Mouse (Mus musculus) liver, adult (tissue): Measurements from ENCODE around the gene Foxf2.

ENCODE experiments used
- GATA4 ChIP-seq: IDR thresholded peaks from 2 replicates; pipeline ENCODE4 v1.6.1; 2014; ENCODE audit warnings: mild to moderate bottlenecking, low read length; ENCODE audit not compliant: insufficient replicate concordance

Foxf2 gene

GRCm38 (mm10) chr13:31625333-31626101 lies at the start of gene Foxf2:
Foxf2 (plus strand) TSS chr13:31625816.
- no peak for TF ChIP-seq GATA4

GRCm38 (mm10) chr13:31576696-31577095 lies 48.9 kb upstream of the Foxf2 start:
- TF ChIP-seq GATA4, result no peak

- no peak for TF ChIP-seq GATA4
Measured at GRCm38 (mm10) chr13:31577576-31577975, 48.0 kb upstream of the Foxf2 start.

GRCm38 (mm10) chr13:31578389-31578788 lies 47.2 kb upstream of the Foxf2 start:
- no peak for TF ChIP-seq GATA4

- TF ChIP-seq GATA4, result no peak
Measured at GRCm38 (mm10) chr13:31579866-31580265, 45.8 kb upstream of the Foxf2 start.

- no peak for TF ChIP-seq GATA4
Measured at GRCm38 (mm10) chr13:31587341-31587740, 38.3 kb upstream of the Foxf2 start.

- TF ChIP-seq GATA4, result no peak
Measured at GRCm38 (mm10) chr13:31599576-31599975, 26.0 kb upstream of the Foxf2 start.

GRCm38 (mm10) chr13:31603964-31604363 lies 21.7 kb upstream of the Foxf2 start:
- no peak for TF ChIP-seq GATA4

- no peak for TF ChIP-seq GATA4
Measured at GRCm38 (mm10) chr13:31614724-31615465, 10.7 kb upstream of the Foxf2 start.

GRCm38 (mm10) chr13:31615561-31616165 lies 10.0 kb upstream of the Foxf2 start:
- TF ChIP-seq GATA4, result no peak

- TF ChIP-seq GATA4, result no peak
Measured at GRCm38 (mm10) chr13:31618001-31618400, 7.6 kb upstream of the Foxf2 start.

GRCm38 (mm10) chr13:31618416-31618815 lies 7.2 kb upstream of the Foxf2 start:
- TF ChIP-seq GATA4, result no peak

GRCm38 (mm10) chr13:31618919-31619655 lies 6.5 kb upstream of the Foxf2 start:
- no peak for TF ChIP-seq GATA4

GRCm38 (mm10) chr13:31619826-31620498 lies 5.7 kb upstream of the Foxf2 start:
- TF ChIP-seq GATA4, result no peak

- TF ChIP-seq GATA4, result no peak
Measured at GRCm38 (mm10) chr13:31620499-31620847, 5.1 kb upstream of the Foxf2 start.

- TF ChIP-seq GATA4, result no peak
Measured at GRCm38 (mm10) chr13:31620937-31621336, 4.7 kb upstream of the Foxf2 start.
